Mouse (Mus musculus) intestine, postnatal 0 days (tissue): ENCODE measurements around the gene Atp8a2. TPM values are rescaled to one million over a fixed set of nuclear protein-coding genes. Genes with fewer than 3 reads are reported as not detected.

Source experiments
- ATAC-seq: fragments of 200-750 bp; cut with Nextera tagmentation; 2 replicates; pipeline ENCODE4 v1.8.0; 2017; ENCODE audit warnings: mild to moderate bottlenecking, moderate TSS enrichment, moderate library complexity
- H3K27ac ChIP-seq: fragments of 300-500 bp; sonication (generic); 2 replicates; pipeline ENCODE4 v1.5.1; 2014; ENCODE audit warnings: mild to moderate bottlenecking, low read depth, low read length, moderate library complexity
- H3K27me3 ChIP-seq: fragments of 300-500 bp; sonication (generic); replicated peaks from 2 replicates; pipeline ENCODE4 v1.6.1; 2014; ENCODE audit warnings: low read length, mixed read lengths; ENCODE audit not compliant: control insufficient read depth, insufficient read depth
- H3K36me3 ChIP-seq: fragments of 300-500 bp; sonication (generic); 2 replicates; pipeline ENCODE4 v1.6.1; 2014; ENCODE audit warnings: mild to moderate bottlenecking, moderate library complexity; ENCODE audit not compliant: control insufficient read depth, insufficient read depth
- H3K4me1 ChIP-seq: fragments of 300-500 bp; sonication (generic); replicated peaks from 2 replicates; pipeline ENCODE4 v1.6.1; 2014; ENCODE audit warnings: antibody characterized with exemption, low read length, mixed read lengths; ENCODE audit not compliant: control insufficient read depth, insufficient read depth
- H3K4me2 ChIP-seq: fragments of 300-500 bp; sonication (generic); replicated peaks from 2 replicates; pipeline ENCODE4 v1.6.1; 2014; ENCODE audit warnings: low read depth, mild to moderate bottlenecking, moderate library complexity
- H3K4me3 ChIP-seq: fragments of 300-500 bp; sonication (generic); 2 replicates; pipeline ENCODE4 v1.5.1; 2014; ENCODE audit warnings: low read depth, low read length
- H3K9ac ChIP-seq: fragments of 300-500 bp; sonication (generic); 2 replicates; pipeline ENCODE4 v1.6.1; 2014; ENCODE audit warnings: mild to moderate bottlenecking, low read depth, low read length
- H3K9me3 ChIP-seq: fragments of 300-500 bp; sonication (generic); 2 replicates; pipeline ENCODE4 v1.6.1; 2016; ENCODE audit warnings: mixed run types; ENCODE audit not compliant: control insufficient read depth
- CTCF ChIP-seq: sonication (generic); IDR thresholded peaks from 2 replicates; pipeline ENCODE4 v1.5.1; 2016; ENCODE audit warnings: low read depth, mild to moderate bottlenecking, control low read depth, antibody characterized with exemption, moderate library complexity
- WGBS: fragments of 180-500 bp; shearing (Covaris S2); extraction: QIAGEN DNeasy Blood & Tissue Kit; methylation state at CpG from one replicate; pipeline ENCODE4 v1.1.7; 2014; 5-methylcytosine and 5-hydroxymethylcytosine counted together
- polyA plus RNA-seq: library from polyadenylated mRNA; unstranded; fragments of >200 nt; fragmentation: Nextera tagmentation; extraction: Ambion mirVana; gene quantifications from 2 replicates; pipeline ENCODE4 v1.2.1, GENCODE M21; 2015

Atp8a2 gene
- polyA plus RNA-seq, 1 experiment from 2014 or later: 5.1 TPM

DNA sequence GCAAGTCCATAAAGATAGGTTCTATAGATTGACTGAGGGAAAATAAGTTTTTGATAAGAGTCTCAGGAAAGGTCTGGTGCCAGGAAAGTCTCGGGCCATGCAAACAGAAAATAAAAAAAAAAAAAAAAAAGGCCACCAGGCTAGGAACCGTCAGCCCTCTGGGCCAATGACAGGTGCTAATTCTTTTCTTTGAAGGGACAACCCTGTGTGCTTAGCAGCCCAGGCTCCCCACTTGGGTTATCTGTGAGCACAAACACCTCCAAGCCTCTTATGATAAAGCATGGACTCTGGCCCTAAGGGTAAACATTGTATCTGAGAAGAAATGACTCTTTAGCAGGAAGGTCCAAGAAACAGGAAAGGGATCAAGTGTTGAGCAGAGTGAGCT, 18.4 kb downstream of the Atp8a2 start:
- Histone ChIP-seq H3K4me1 (peaks cover 6% of the 10 kb centered on the region; the same call in 1 of the 2 replicates), H3K36me3 (0 out of 2 replicates have a peak, but pooled peaks cover 5% of the 10 kb centered on the region), H3K4me3 (peak overlapping the region; percentile 51), H3K27ac (peak overlapping the region; percentile 72), H3K27me3 (no peaks in the 10 kb centered on the region), H3K9ac (no peak overlapping the region; the same call in 1 of the 2 replicates), H3K9me3 (no peaks in the 10 kb centered on the region), H3K4me2 (peak overlapping the region; percentile 89)
- 21% methylated on average over 2 of the region's 2 CpGs for WGBS
- peak; percentile 90 for ATAC-seq
- TF ChIP-seq CTCF: no peak

GRCm38 (mm10) chr14:60177614-60178570, 19.1 kb downstream of the Atp8a2 start:
- Histone ChIP-seq H3K4me2 (peak overlapping the region; percentile 89), H3K4me3 (peak overlapping the region; percentile 51), H3K36me3 (0 out of 2 replicates have a peak, but pooled peaks cover 5% of the 10 kb centered on the region), H3K27ac (peak overlapping the region; percentile 72), H3K27me3 (no peaks in the 10 kb centered on the region), H3K9me3 (no peaks in the 10 kb centered on the region), H3K9ac (peak overlapping the region; percentile 70), H3K4me1 (peaks cover 8% of the 10 kb centered on the region; the same call in 1 of the 2 replicates)
- TF ChIP-seq CTCF: no peak
- 12% methylated on average over 32 of the region's 37 CpGs for whole genome bisulfite sequencing
- no peak for ATAC-seq

- peak; percentile 49 for ATAC-seq
- H3K9ac ChIP-seq: peak overlapping the region; percentile 70
- TF ChIP-seq CTCF: no peak
- peak overlapping the region; percentile 89 for H3K4me2 ChIP-seq
- peaks cover 8% of the 10 kb centered on the region; the same call in 1 of the 2 replicates for H3K4me1 ChIP-seq
- H3K27me3 ChIP-seq: no peaks in the 10 kb centered on the region
- H3K36me3 ChIP-seq: 0 out of 2 replicates have a peak, but pooled peaks cover 5% of the 10 kb centered on the region
- H3K27ac ChIP-seq: peak overlapping the region; percentile 72
- peak overlapping the region; percentile 51 for H3K4me3 ChIP-seq
- under 1% methylated on average over 59 of the region's 84 CpGs for WGBS
- H3K9me3 ChIP-seq: no peaks in the 10 kb centered on the region
Observed at GRCm38 (mm10) chr14:60176891-60177613, 19.9 kb downstream of the Atp8a2 start.

- Histone ChIP-seq H3K4me2 (peak overlapping the region; percentile 89), H3K9ac (peak overlapping the region; percentile 70), H3K4me3 (peak overlapping the region; percentile 51), H3K4me1 (peaks cover 8% of the 10 kb centered on the region; the same call in 1 of the 2 replicates), H3K36me3 (0 out of 2 replicates have a peak, but pooled peaks cover 5% of the 10 kb centered on the region), H3K27ac (peak overlapping the region; percentile 72; the same call in 1 of the 2 replicates), H3K9me3 (no peaks in the 10 kb centered on the region), H3K27me3 (no peaks in the 10 kb centered on the region)
- TF ChIP-seq CTCF: no peak
- ATAC-seq: peak; percentile 2; the same call in 1 of the 2 replicates
- 23% methylated on average over 9 of the region's 9 CpGs for WGBS
Observed at GRCm38 (mm10) chr14:60176469-60176890, 20.5 kb downstream of the Atp8a2 start.

DNA sequence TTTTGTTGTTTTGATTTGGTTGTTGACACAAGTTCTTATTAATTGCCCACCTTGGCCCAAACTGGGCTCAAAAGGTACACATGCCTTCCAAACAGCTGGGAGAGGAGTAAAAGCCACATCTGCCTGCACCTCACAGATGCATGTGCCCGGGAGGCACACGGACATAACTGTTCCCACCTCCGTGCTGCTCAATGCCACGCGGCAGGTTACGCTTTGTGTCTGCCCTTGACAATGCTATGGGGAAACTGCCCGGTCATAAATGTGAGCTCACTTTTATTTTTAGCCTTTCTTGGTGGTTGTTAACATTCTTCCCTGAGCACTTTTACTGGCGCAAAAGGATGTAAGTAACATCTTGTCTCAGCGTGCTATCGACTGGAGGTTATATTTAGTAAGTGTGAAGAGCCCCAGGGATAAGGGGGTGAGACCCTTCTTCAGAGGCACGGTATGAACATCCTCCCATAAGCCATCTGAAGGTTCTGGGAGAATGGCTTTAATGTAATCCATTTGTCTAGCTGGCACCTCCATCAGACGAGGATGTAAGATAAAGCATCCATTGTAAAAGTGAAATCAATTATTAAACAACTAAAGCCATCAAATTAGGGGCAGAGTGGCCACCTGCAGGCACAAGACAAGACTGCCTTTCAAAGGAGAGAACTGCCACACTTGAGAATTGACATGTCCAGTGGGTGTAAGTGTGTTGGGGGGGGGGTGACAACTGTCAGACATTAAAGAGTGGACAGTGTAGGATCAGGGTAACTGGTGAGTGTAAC, 24.5 kb downstream of the Atp8a2 start:
- H3K27ac ChIP-seq: peak overlapping the region; percentile 75
- 0 out of 2 replicates have a peak, but pooled peaks cover 2% of the 10 kb centered on the region for H3K4me1 ChIP-seq
- H3K27me3 ChIP-seq: no peaks in the 10 kb centered on the region
- no peaks in the 10 kb centered on the region for H3K9me3 ChIP-seq
- H3K9ac ChIP-seq: no peak overlapping the region
- ATAC-seq: peak; percentile 37; the same call in 1 of the 2 replicates
- peak; percentile 42 for TF ChIP-seq CTCF
- H3K36me3 ChIP-seq: no peaks in the 10 kb centered on the region
- H3K4me3 ChIP-seq: no peak overlapping the region; the same call in 1 of the 2 replicates
- 28% methylated on average over 12 of the region's 12 CpGs for WGBS
- H3K4me2 ChIP-seq: peak overlapping the region; percentile 54; the same call in 1 of the 2 replicates
